Mouse (Mus musculus) intestine, postnatal 0 days (tissue): ENCODE data around the gene Alkbh5. TPM values are rescaled to one million over a fixed set of nuclear protein-coding genes. Genes with fewer than 3 reads are reported as not detected.

ENCODE experiments used
- ATAC-seq: fragments of 200-750 bp; cut with Nextera tagmentation; 2 replicates; pipeline ENCODE4 v1.8.0; 2017; ENCODE audit warnings: mild to moderate bottlenecking, moderate TSS enrichment, moderate library complexity
- H3K27ac ChIP-seq: fragments of 300-500 bp; sonication (generic); 2 replicates; pipeline ENCODE4 v1.5.1; 2014; ENCODE audit warnings: mild to moderate bottlenecking, low read depth, low read length, moderate library complexity
- H3K27me3 ChIP-seq: fragments of 300-500 bp; sonication (generic); replicated peaks from 2 replicates; pipeline ENCODE4 v1.6.1; 2014; ENCODE audit warnings: low read length, mixed read lengths; ENCODE audit not compliant: control insufficient read depth, insufficient read depth
- H3K36me3 ChIP-seq: fragments of 300-500 bp; sonication (generic); 2 replicates; pipeline ENCODE4 v1.6.1; 2014; ENCODE audit warnings: mild to moderate bottlenecking, moderate library complexity; ENCODE audit not compliant: control insufficient read depth, insufficient read depth
- H3K4me1 ChIP-seq: fragments of 300-500 bp; sonication (generic); replicated peaks from 2 replicates; pipeline ENCODE4 v1.6.1; 2014; ENCODE audit warnings: antibody characterized with exemption, low read length, mixed read lengths; ENCODE audit not compliant: control insufficient read depth, insufficient read depth
- H3K4me2 ChIP-seq: fragments of 300-500 bp; sonication (generic); replicated peaks from 2 replicates; pipeline ENCODE4 v1.6.1; 2014; ENCODE audit warnings: low read depth, mild to moderate bottlenecking, moderate library complexity
- H3K4me3 ChIP-seq: fragments of 300-500 bp; sonication (generic); 2 replicates; pipeline ENCODE4 v1.5.1; 2014; ENCODE audit warnings: low read depth, low read length
- H3K9ac ChIP-seq: fragments of 300-500 bp; sonication (generic); 2 replicates; pipeline ENCODE4 v1.6.1; 2014; ENCODE audit warnings: mild to moderate bottlenecking, low read depth, low read length
- H3K9me3 ChIP-seq: fragments of 300-500 bp; sonication (generic); 2 replicates; pipeline ENCODE4 v1.6.1; 2016; ENCODE audit warnings: mixed run types; ENCODE audit not compliant: control insufficient read depth
- CTCF ChIP-seq: sonication (generic); IDR thresholded peaks from 2 replicates; pipeline ENCODE4 v1.5.1; 2016; ENCODE audit warnings: low read depth, mild to moderate bottlenecking, control low read depth, antibody characterized with exemption, moderate library complexity
- WGBS: fragments of 180-500 bp; shearing (Covaris S2); extraction: QIAGEN DNeasy Blood & Tissue Kit; methylation state at CpG from one replicate; pipeline ENCODE4 v1.1.7; 2014; 5-methylcytosine and 5-hydroxymethylcytosine counted together
- polyA plus RNA-seq: library from polyadenylated mRNA; unstranded; fragments of >200 nt; fragmentation: Nextera tagmentation; extraction: Ambion mirVana; gene quantifications from 2 replicates; pipeline ENCODE4 v1.2.1, GENCODE M21; 2015

The Alkbh5 gene
- 37.3 and 41.7 TPM in 2 replicates for polyA plus RNA-seq

DNA sequence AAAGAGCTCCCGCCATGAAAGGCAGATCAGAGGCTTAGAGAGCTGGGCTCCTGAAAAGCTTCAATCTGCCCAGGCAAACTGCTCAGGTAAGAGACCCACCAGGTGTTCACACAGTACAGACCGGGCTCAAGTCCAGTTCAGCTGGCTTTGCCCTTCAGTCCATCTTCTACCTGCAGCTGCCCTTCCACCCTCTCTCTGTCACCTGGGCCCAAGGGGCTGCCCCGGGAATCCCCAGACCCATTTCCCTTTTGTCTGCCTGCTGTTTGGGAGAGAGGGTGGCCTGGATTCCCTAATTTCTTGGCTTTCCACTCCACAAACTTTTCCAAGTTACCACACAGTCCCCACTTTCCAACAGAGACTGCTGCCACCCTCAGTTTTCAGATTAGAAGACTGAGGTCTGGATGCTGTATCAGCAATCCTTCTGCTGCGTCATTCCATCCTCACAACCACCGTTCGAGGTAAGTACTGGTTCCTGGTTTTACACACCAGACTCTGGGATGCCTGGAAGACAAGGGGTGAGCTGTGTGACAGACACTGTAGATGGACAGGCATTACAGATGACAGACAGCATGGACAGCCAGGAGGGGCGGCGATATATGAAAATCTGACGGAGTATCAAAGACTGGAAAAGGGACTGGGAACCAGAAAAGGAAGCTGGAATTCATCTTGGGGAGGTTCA, at the start of gene Alkbh5:
Gene Alkbh5 (plus strand): TSS at position 202 of the 679 bp plus-strand sequence.
- H3K36me3 ChIP-seq, result no peaks in the 10 kb centered on the region
- H3K4me3 ChIP-seq, result peak within 1 kb of the TSS; percentile 95
- H3K4me2 ChIP-seq, result peak within 1 kb of the TSS; percentile 91
- peak within 1 kb of the TSS; percentile 98 for H3K27ac ChIP-seq
- ATAC-seq, result no peak
- 18% methylated on average over 9 of the region's 9 CpGs for whole genome bisulfite sequencing
- peak within 1 kb of the TSS; percentile 95 for H3K9ac ChIP-seq
- no peaks in the 10 kb centered on the region; the same call in 1 of the 2 replicates for H3K4me1 ChIP-seq
- no peak for TF ChIP-seq CTCF
- H3K27me3 ChIP-seq, result no peaks in the 10 kb centered on the region
- no peaks in the 10 kb centered on the region for H3K9me3 ChIP-seq

DNA sequence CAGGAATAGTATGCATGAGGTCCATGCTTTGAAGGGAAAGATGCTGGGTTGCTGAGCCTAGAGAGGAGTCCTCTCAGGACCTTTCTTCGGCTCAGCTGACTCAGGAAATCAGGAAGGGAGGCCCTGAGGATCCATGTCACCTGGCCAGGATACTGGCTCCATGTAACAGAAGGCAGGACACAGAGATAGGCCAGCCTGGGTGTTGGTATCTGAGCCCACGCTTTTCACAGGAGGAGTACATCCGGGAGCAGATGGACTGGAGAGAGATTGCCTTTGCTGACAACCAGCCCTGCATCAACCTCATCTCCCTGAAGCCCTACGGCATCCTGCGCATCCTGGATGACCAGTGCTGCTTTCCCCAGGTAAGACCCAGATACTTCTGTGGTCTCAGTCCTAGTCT, 43.5 kb upstream of the Alkbh5 start:
- 85% methylated on average over 5 of the region's 5 CpGs for WGBS

DNA sequence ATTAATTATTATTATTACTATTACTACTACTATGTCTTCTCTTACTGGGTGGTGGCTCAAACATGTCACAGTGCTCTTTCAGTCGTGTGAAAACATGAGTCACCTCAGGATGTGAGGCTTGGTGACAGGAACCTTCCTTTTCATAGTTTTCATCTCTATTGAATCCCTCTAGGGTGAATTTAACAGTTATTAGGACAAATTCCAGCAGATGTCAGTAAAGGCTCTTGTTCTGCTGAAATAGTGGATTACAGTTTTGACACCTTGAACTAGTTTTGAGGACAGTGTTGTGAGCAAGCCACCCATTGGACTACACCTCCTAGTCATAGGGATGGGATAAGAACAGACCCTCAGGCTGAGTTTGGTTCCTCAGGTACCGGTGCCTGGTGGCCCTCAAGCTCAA, 40.5 kb upstream of the Alkbh5 start:
- Histone ChIP-seq H3K4me3 (no peak overlapping the region), H3K9ac (no peak overlapping the region), H3K9me3 (no peaks in the 10 kb centered on the region), H3K4me2 (no peak overlapping the region), H3K27ac (no peak overlapping the region), H3K36me3 (no peaks in the 10 kb centered on the region), H3K4me1 (no peaks in the 10 kb centered on the region), H3K27me3 (no peaks in the 10 kb centered on the region)
- peak; percentile 33; the same call in 1 of the 2 replicates for TF ChIP-seq CTCF
- ATAC-seq, result no peak
- 63% methylated on average over 2 of the region's 2 CpGs for WGBS

More for the DNA sequence above, 43.5 kb upstream of the Alkbh5 start:
- no peak for ATAC-seq
- no peak overlapping the region for H3K9ac ChIP-seq
- no peak for TF ChIP-seq CTCF
- no peaks in the 10 kb centered on the region for H3K4me1 ChIP-seq
- no peaks in the 10 kb centered on the region for H3K27me3 ChIP-seq
- H3K27ac ChIP-seq, result no peak overlapping the region
- no peak overlapping the region for H3K4me2 ChIP-seq
- no peaks in the 10 kb centered on the region for H3K9me3 ChIP-seq
- H3K4me3 ChIP-seq, result no peak overlapping the region
- no peaks in the 10 kb centered on the region for H3K36me3 ChIP-seq

- 0 out of 2 replicates have a peak, but pooled peaks cover 2% of the 10 kb centered on the region for H3K4me1 ChIP-seq
- no peak overlapping the region for H3K4me3 ChIP-seq
- TF ChIP-seq CTCF, result no peak
- no peaks in the 10 kb centered on the region for H3K9me3 ChIP-seq
- no peak overlapping the region for H3K4me2 ChIP-seq
- ATAC-seq, result no peak
- 85% methylated on average over 13 of the region's 13 CpGs for WGBS
- H3K27ac ChIP-seq, result no peak overlapping the region
- no peaks in the 10 kb centered on the region for H3K36me3 ChIP-seq
- H3K9ac ChIP-seq, result no peak overlapping the region
- 0 out of 2 replicates have a peak, but pooled peaks cover 6% of the 10 kb centered on the region for H3K27me3 ChIP-seq
These were observed 28.9 kb upstream of the Alkbh5 start for GRCm38 (mm10) chr11:60507281-60507680.

DNA sequence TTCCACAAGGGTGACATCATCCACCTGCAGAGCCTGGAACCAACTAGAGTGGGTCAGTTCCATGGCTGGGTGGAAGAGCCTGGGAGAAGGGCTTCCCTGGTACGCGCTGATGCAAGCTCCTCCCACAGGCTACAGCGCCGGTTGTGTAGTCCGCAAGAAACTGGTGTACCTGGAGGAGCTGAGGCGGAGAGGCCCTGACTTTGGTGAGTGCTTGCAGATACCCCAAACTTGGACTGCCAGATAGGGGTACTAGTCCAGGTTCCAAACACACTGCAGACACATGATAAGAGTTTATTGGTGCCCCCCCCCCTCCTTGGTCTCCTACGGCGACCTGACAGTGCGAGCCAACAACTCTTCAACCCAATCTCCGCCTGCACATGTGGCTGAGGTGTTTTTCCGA, 27.2 kb upstream of the Alkbh5 start:
- Histone ChIP-seq H3K27ac (no peak overlapping the region), H3K27me3 (0 out of 2 replicates have a peak, but pooled peaks cover 6% of the 10 kb centered on the region), H3K9me3 (no peaks in the 10 kb centered on the region), H3K4me2 (peak overlapping the region; percentile 74), H3K9ac (0 out of 2 replicates have a peak overlapping the region, but pooled peaks have one; percentile 34), H3K4me3 (peak overlapping the region; percentile 37), H3K36me3 (no peaks in the 10 kb centered on the region), H3K4me1 (0 out of 2 replicates have a peak, but pooled peaks cover 2% of the 10 kb centered on the region)
- TF ChIP-seq CTCF, result no peak
- 3% methylated on average over 11 of the region's 11 CpGs for WGBS
- ATAC-seq, result peak; percentile 26; the same call in 1 of the 2 replicates

GRCm38 (mm10) chr11:60509500-60509899, 26.7 kb upstream of the Alkbh5 start:
- ATAC-seq, result peak; percentile 68
- Histone ChIP-seq H3K9me3 (no peaks in the 10 kb centered on the region), H3K27ac (no peak overlapping the region), H3K4me2 (peak overlapping the region; percentile 74), H3K36me3 (no peaks in the 10 kb centered on the region), H3K4me1 (0 out of 2 replicates have a peak, but pooled peaks cover 2% of the 10 kb centered on the region), H3K9ac (0 out of 2 replicates have a peak overlapping the region, but pooled peaks have one; percentile 34), H3K4me3 (peak overlapping the region; percentile 37), H3K27me3 (0 out of 2 replicates have a peak, but pooled peaks cover 6% of the 10 kb centered on the region)
- no peak for TF ChIP-seq CTCF
- under 1% methylated on average over 25 of the region's 25 CpGs for WGBS
